Mouse (Mus musculus) limb, embryonic 15.5 days (tissue): ENCODE results near the gene Abhd13. TPM values are rescaled to one million over a fixed set of nuclear protein-coding genes. Genes with fewer than 3 reads are reported as not detected.

Source experiments
- ATAC-seq: fragments of 200-750 bp; cut with Nextera tagmentation; 2 replicates; pipeline ENCODE4 v1.8.0; 2017; ENCODE audit warnings: low read depth, moderate TSS enrichment; ENCODE audit not compliant: insufficient number of reproducible peaks, low FRiP score, low TSS enrichment
- H3K27ac ChIP-seq: fragments of 300-500 bp; sonication (generic); 2 replicates; pipeline ENCODE4 v1.5.1; 2015; ENCODE audit warnings: moderate library complexity, mild to moderate bottlenecking, inconsistent platforms
- H3K27me3 ChIP-seq: fragments of 300-500 bp; sonication (generic); 2 replicates; pipeline ENCODE4 v1.6.1; 2015; ENCODE audit warnings: inconsistent platforms
- H3K36me3 ChIP-seq: fragments of 300-500 bp; sonication (generic); 2 replicates; pipeline ENCODE4 v1.6.1; 2015; ENCODE audit warnings: inconsistent platforms
- H3K4me1 ChIP-seq: fragments of 300-500 bp; sonication (generic); 2 replicates; pipeline ENCODE4 v1.6.1; 2015; ENCODE audit warnings: inconsistent platforms
- H3K4me2 ChIP-seq: fragments of 300-500 bp; sonication (generic); 2 replicates; pipeline ENCODE4 v1.6.1; 2015; ENCODE audit warnings: mild to moderate bottlenecking, inconsistent platforms
- H3K4me3 ChIP-seq: fragments of 300-500 bp; sonication (generic); 2 replicates; pipeline ENCODE4 v1.5.1; 2015; ENCODE audit warnings: mild to moderate bottlenecking, inconsistent platforms
- H3K9ac ChIP-seq: fragments of 300-500 bp; sonication (generic); 2 replicates; pipeline ENCODE4 v1.6.1; 2015; ENCODE audit warnings: inconsistent platforms
- H3K9me3 ChIP-seq: fragments of 300-500 bp; sonication (generic); 2 replicates; pipeline ENCODE4 v1.6.1; 2016; ENCODE audit warnings: inconsistent platforms
- WGBS: fragments of 180-500 bp; shearing (Covaris S2); methylation state at CpG from one replicate; pipeline ENCODE4 v1.1.7; 2015; 5-methylcytosine and 5-hydroxymethylcytosine counted together
- polyA plus RNA-seq: library from polyadenylated mRNA; unstranded; fragments of >200 nt; fragmentation: Nextera tagmentation; extraction: Ambion mirVana; gene quantifications from 2 replicates; pipeline ENCODE4 v1.2.1, GENCODE M21; 2015

The Abhd13 gene
- polyA plus RNA-seq, 1 experiment from 2014 or later, result 16.3 TPM

GRCm38 (mm10) chr8:10031177-10031576, 53.7 kb downstream of the Abhd13 start:
- Histone ChIP-seq H3K27ac (no peak overlapping the region), H3K36me3 (no peaks in the 10 kb centered on the region), H3K4me1 (no peaks in the 10 kb centered on the region), H3K4me3 (no peak overlapping the region), H3K4me2 (no peak overlapping the region), H3K27me3 (no peaks in the 10 kb centered on the region), H3K9me3 (no peaks in the 10 kb centered on the region), H3K9ac (no peak overlapping the region)
- no peak for ATAC-seq
- WGBS, result 76% methylated on average over 9 of the region's 9 CpGs

GRCm38 (mm10) chr8:10040866-10041265, 63.4 kb downstream of the Abhd13 start:
- Histone ChIP-seq H3K9me3 (no peaks in the 10 kb centered on the region), H3K4me3 (no peak overlapping the region), H3K4me1 (no peaks in the 10 kb centered on the region), H3K36me3 (no peaks in the 10 kb centered on the region), H3K9ac (no peak overlapping the region), H3K27ac (no peak overlapping the region), H3K27me3 (no peaks in the 10 kb centered on the region), H3K4me2 (no peak overlapping the region)
- no peak for ATAC-seq
- 64% methylated on average over 3 of the region's 3 CpGs for WGBS

Other genes with a start within 250 kb of the Abhd13 start
- gene Fam155a, start 206.5 kb upstream of the Abhd13 start, polyA plus RNA-seq, result 0.81 and 1.3 TPM in 2 replicates
- gene Gm10217, start 113.5 kb upstream of the Abhd13 start, polyA plus RNA-seq, result not detected in 2 replicates
- 4.1 and 4.2 TPM in 2 replicates for gene Lig4, start within 50 bp of the Abhd13 start, polyA plus RNA-seq
- gene Tnfsf13b, start 28.8 kb downstream of the Abhd13 start, polyA plus RNA-seq, result 0.71 and 0.74 TPM in 2 replicates
- 0.42 and 0.61 TPM in 2 replicates for gene Myo16, start 176.2 kb downstream of the Abhd13 start, polyA plus RNA-seq